ENCODE assay signal across 28 mouse cellular contexts in genomic region chr3:55733665-55734064, GRCm38 (mm10). TPM values are rescaled to one million over a fixed set of nuclear protein-coding genes. Genes with fewer than 3 reads are reported as not detected.
DNase-seq lines count a peak whose midpoint lies in the region; ATAC-seq lines count a peak whose summit lies in the region.
"Had no signal": no experiment of that assay in that cellular context is flagged by ENCODE, and none has a peak within 500 bp of the region (broad histone marks: within the 10 kb centered on the region; RNA-seq: fewer than 3 reads in every experiment).

No protein-coding gene starts in this region.

- intact Hi-C loops in heart, postnatal 25 days (cut with DNase I), result no loop called here

- WGBS in heart, embryonic 10.5 days, result 80% methylated on average over 6 of the region's 6 CpGs
- WGBS in neural tube, embryonic 13.5 days, result 44% methylated on average over 6 of the region's 6 CpGs
- 39% methylated on average over 6 of the region's 6 CpGs for WGBS in neural tube, embryonic 14.5 days

- H3K9ac ChIP-seq in neural tube, embryonic 13.5 days, result no peak overlapping the region
- H3K9ac ChIP-seq in neural tube, embryonic 14.5 days (replicated peaks; ENCODE audit: low read depth, low read length), result no peak overlapping the region
- H3K9ac ChIP-seq: embryonic facial prominence, embryonic 12.5 days; forebrain, embryonic 12.5 days; heart, embryonic 12.5 days; hindbrain, embryonic 12.5 days; limb, embryonic 13.5 days; liver, embryonic 12.5 days; lung, embryonic 14.5 days; neural tube, embryonic 12.5 days had no signal

- H3K4me1 ChIP-seq in heart, embryonic 10.5 days, result no peaks in the 10 kb centered on the region
- H3K4me1 ChIP-seq in neural tube, embryonic 13.5 days (replicated peaks), result peaks cover 9% of the 10 kb centered on the region; the same call in 1 of the 2 replicates
- no peaks in the 10 kb centered on the region for H3K4me1 ChIP-seq in neural tube, embryonic 14.5 days (ENCODE audit: control insufficient read depth, insufficient read depth, low read length)
- H3K4me1 ChIP-seq: embryonic facial prominence, embryonic 12.5 days; heart, embryonic 12.5 days; limb, embryonic 13.5 days; liver, embryonic 12.5 days; neural tube, embryonic 12.5 days had no signal

- no peaks in the 10 kb centered on the region for H3K27me3 ChIP-seq in heart, embryonic 10.5 days (ENCODE audit: insufficient read depth, poor library complexity, severe bottlenecking)
- H3K27me3 ChIP-seq in neural tube, embryonic 13.5 days, result no peaks in the 10 kb centered on the region
- H3K27me3 ChIP-seq in neural tube, embryonic 14.5 days (ENCODE audit: control insufficient read depth, insufficient read depth, low read length), result no peaks in the 10 kb centered on the region
- H3K27me3 ChIP-seq: embryonic facial prominence, embryonic 12.5 days; forebrain, embryonic 12.5 days; heart, embryonic 12.5 days; hindbrain, embryonic 12.5 days; limb, embryonic 13.5 days; liver, embryonic 12.5 days; neural tube, embryonic 12.5 days; Patski had no signal

- H3K4me3 ChIP-seq in heart, embryonic 10.5 days, result no peak overlapping the region
- no peak overlapping the region for H3K4me3 ChIP-seq in neural tube, embryonic 13.5 days
- H3K4me3 ChIP-seq in neural tube, embryonic 14.5 days (ENCODE audit: low read depth, low read length), result no peak overlapping the region
- H3K4me3 ChIP-seq: embryonic facial prominence, embryonic 12.5 days; erythroblast, embryonic 14.5 days; forebrain, embryonic 12.5 days; gastrocnemius, adult 2 months; heart, embryonic 12.5 days; hindbrain, embryonic 12.5 days; limb, embryonic 13.5 days; liver, embryonic 12.5 days; neural tube, embryonic 12.5 days had no signal

- H3K36me3 ChIP-seq in heart, embryonic 10.5 days, result no peaks in the 10 kb centered on the region
- H3K36me3 ChIP-seq in neural tube, embryonic 13.5 days, result no peaks in the 10 kb centered on the region
- no peaks in the 10 kb centered on the region for H3K36me3 ChIP-seq in neural tube, embryonic 14.5 days (ENCODE audit: control insufficient read depth, insufficient read depth, low read length)
- H3K36me3 ChIP-seq: embryonic facial prominence, embryonic 12.5 days; forebrain, embryonic 12.5 days; heart, embryonic 12.5 days; hindbrain, embryonic 12.5 days; limb, embryonic 13.5 days; liver, embryonic 12.5 days; neural tube, embryonic 12.5 days had no signal

- peak; percentile 64 for DNase-seq in heart, embryonic 10.5 days (ENCODE audit: low spot score)
- DNase-seq in heart, postnatal 25 days (ENCODE audit: low spot score), result no peak
- DNase-seq in neural tube, embryonic 10.5 days (ENCODE audit: extremely low spot score, low spot score), result no peak
- no peak for DNase-seq in kidney, adult 18-20 months
- no peak for DNase-seq in gastrocnemius, postnatal 10 days
- DNase-seq: cerebellum, adult 11-12 months; cerebellum, postnatal 14 days; gastrocnemius, adult 2 months; heart, postnatal 10 days; kidney, postnatal 25 days; layer of hippocampus, postnatal 36 days; lung, embryonic 14.5 days; right cerebral cortex, postnatal 25 days had no signal

- no peak overlapping the region for H3K27ac ChIP-seq in heart, embryonic 10.5 days
- 0 out of 2 replicates have a peak overlapping the region, but pooled peaks have one; percentile 0 for H3K27ac ChIP-seq in neural tube, embryonic 13.5 days (replicated peaks)
- H3K27ac ChIP-seq in neural tube, embryonic 14.5 days (ENCODE audit: low read depth, low read length), result no peak overlapping the region
- H3K27ac ChIP-seq: embryonic facial prominence, embryonic 12.5 days; forebrain, embryonic 12.5 days; gastrocnemius, adult 2 months; hindbrain, embryonic 12.5 days; limb, embryonic 13.5 days; liver, embryonic 12.5 days; neural tube, embryonic 12.5 days had no signal

- no peaks in the 10 kb centered on the region for H3K9me3 ChIP-seq in heart, embryonic 10.5 days
- H3K9me3 ChIP-seq in neural tube, embryonic 13.5 days, result no peaks in the 10 kb centered on the region
- H3K9me3 ChIP-seq in neural tube, embryonic 14.5 days (ENCODE audit: control insufficient read depth, low read length), result no peaks in the 10 kb centered on the region
- H3K9me3 ChIP-seq: embryonic facial prominence, embryonic 12.5 days; forebrain, embryonic 12.5 days; heart, embryonic 12.5 days; hindbrain, embryonic 12.5 days; limb, embryonic 13.5 days; liver, embryonic 12.5 days; neural tube, embryonic 12.5 days had no signal

- H3K4me2 ChIP-seq in neural tube, embryonic 13.5 days, result no peak overlapping the region
- H3K4me2 ChIP-seq in neural tube, embryonic 14.5 days (ENCODE audit: low read depth, low read length), result no peak overlapping the region
- H3K4me2 ChIP-seq: embryonic facial prominence, embryonic 12.5 days; forebrain, embryonic 12.5 days; heart, embryonic 12.5 days; hindbrain, embryonic 12.5 days; limb, embryonic 13.5 days; liver, embryonic 12.5 days; lung, embryonic 14.5 days; neural tube, embryonic 12.5 days had no signal

- ATAC-seq in neural tube, embryonic 13.5 days (ENCODE audit: low read depth), result 0 out of 2 replicates have a peak, but pooled peaks have one; percentile 27
- ATAC-seq in neural tube, embryonic 14.5 days (ENCODE audit: low read depth), result peak; percentile 32; the same call in 1 of the 2 replicates
- ATAC-seq: intestine, embryonic 16.5 days; liver, embryonic 12.5 days; Patski had no signal

RNA-seq across cellular contexts. Expression of gene Mab21l1, which starts 48.6 kb away (rescaled TPM):
- 4.0 and 4.1 TPM in 2 replicates for polyA plus RNA-seq in heart, embryonic 10.5 days (2016; fragmentation: Nextera tagmentation; extraction: Ambion mirVana)
- total RNA-seq in heart, postnatal 25 days (2021), result not detected
- 80.7 and 96.6 TPM in 2 replicates for polyA plus RNA-seq in neural tube, embryonic 13.5 days (2015; fragmentation: Nextera tagmentation; extraction: Ambion mirVana)
- polyA plus RNA-seq in neural tube, embryonic 14.5 days (2014; fragmentation: Nextera tagmentation; extraction: Ambion mirVana), result 99.9 and 112 TPM in 2 replicates
- 1 to 10 TPM; 3.1 to 3.3 TPM for total RNA-seq in gastrocnemius, postnatal 10 days (2021)
- total RNA-seq: megakaryocyte, adult 5-6 weeks had no signal
- polyA plus RNA-seq: erythroblast, embryonic 14.5 days; spleen, adult 2 months; testis, adult 2 months had no signal

Comparison
In these comparisons a context has a peak if more than half of its experiments do, and no peak if none do; other contexts are left out.
1. RNA of gene Mab21l1, which starts 48.6 kb away (polyA plus RNA-seq): 99.9 to 112 TPM in neural tube, embryonic 14.5 days and 80.7 to 96.6 TPM in neural tube, embryonic 13.5 days; 4.0 to 4.1 TPM in heart, embryonic 10.5 days; every median in the first group is over 10 times any median in the second.